Mouse (Mus musculus): Measurements from ENCODE around the gene Lsmem1. TPM values are rescaled to one million over a fixed set of nuclear protein-coding genes. Genes with fewer than 3 reads are reported as not detected.

The Lsmem1 gene
- total RNA-seq, 2 experiments from 2014 or later: 55.8 to 58.6 TPM

DNA sequence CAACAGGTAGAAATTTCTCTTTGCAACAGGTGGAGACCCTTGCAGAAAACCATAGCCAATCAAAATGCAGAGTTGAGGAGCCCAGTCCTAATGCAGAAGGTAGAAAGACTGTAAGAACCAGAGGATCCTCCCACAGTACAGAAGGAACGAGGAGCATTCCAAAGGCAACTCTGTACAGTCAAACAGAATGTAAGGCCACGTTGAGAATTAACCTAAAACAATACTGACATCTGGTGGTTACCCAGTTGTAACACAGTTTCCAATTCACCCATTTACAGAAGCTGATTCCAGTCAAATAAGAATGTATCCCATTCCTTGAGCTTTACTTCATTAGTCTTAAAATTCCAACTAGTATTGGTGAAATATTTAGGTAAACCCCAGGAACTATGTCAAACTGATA lies 34.7 kb downstream of the Lsmem1 start:
- peak; percentile 78 for TF ChIP-seq CTCF (IDR thresholded peaks at IDR 0.05)
- no peak for DNase-seq
- intact Hi-C loops (cut with DNase I): loop anchor here (2.0 to 5.0 kb wide), 2 partner anchors 82 to 652 kb away; no protein-coding TSS in a partner anchor

DNA sequence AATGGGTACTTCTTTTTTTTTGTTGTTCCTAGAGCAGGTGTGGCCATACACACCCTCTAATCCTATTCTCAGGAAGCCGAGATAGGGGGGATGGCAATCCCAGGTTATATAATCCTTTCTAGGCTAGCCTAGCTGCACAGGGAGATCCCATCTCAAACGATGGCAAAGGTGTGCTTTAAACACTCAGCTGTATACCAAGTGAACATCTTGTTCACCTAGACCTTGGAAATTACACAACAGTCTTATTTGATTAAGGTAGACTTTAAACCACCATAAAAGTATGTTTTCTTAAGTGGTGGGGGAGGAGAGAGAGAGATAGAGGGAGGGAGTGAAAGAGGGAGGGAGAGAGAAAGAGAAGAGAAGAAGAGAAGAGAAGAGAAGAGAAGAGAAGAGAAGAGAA lies 38.5 kb downstream of the Lsmem1 start:
- no peak overlapping the region for H3K4me3 ChIP-seq
- no peak for TF ChIP-seq CTCF (IDR thresholded peaks at IDR 0.05)
- intact Hi-C loops (cut with DNase I): loop anchor here (5.0 kb wide), 1 partner anchor 648 kb away; no protein-coding TSS in a partner anchor
- DNase-seq: no peak
- no peak overlapping the region for H3K27ac ChIP-seq

More for the DNA sequence above, 34.7 kb downstream of the Lsmem1 start:
- Histone ChIP-seq H3K27ac (no peak overlapping the region), H3K4me3 (no peak overlapping the region)

DNA sequence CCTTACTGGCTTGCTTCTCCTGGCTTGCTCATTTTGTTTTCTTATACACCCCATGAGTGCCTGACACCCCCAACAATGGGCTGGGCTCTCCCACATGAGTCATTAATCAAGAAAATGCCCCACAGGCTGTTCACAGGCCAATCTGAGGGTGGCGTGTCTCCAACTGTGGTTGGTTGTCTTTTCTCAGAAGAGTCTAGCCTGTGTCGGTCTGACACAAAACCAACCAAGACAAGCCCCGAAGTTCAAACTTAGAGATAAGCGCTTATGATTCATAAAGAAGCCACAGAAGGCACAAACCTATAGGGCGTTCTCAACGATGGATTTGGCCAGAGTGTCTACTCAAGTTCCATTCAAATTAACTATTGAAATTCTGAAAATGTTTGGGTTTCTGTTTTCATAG lies 45.1 kb downstream of the Lsmem1 start:
- intact Hi-C loops (cut with DNase I): no loop called here
- Histone ChIP-seq H3K27ac (no peak overlapping the region), H3K4me3 (no peak overlapping the region)
- no peak for TF ChIP-seq CTCF (IDR thresholded peaks at IDR 0.05)
- DNase-seq: no peak

DNA sequence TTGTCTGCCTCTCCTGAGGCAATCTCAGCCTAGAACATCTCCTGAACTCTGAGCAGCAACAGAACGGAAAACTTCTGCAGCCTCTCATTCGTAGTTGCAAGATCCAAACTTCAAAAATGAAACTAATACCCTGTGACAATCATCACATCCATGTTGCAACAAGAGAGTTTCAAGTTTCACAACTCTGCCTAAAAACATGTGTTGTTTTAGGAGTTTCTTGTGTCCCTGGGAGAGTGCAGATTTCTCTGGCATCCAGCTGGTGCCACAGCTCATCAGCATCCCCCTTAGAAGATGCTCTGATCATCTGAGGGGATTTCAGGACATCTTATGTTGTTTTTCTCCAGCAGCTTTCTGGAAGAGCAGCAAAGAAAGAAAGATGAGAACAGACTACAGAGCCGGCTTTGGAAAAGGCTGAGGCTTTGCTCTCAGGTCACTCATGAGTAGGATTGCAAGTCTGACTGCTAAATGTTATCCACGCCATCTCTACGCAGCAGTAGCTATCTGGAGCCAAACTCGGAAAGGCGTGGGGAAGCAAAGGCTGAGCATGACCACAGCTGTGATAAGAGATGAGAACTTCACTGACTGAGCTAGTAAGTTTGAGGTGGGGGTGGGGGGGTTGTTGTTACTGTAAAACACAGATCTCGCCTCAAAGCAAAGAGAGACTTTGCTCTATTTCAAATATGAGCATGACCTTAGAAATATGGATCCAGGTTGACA lies 46.8 kb downstream of the Lsmem1 start:
- TF ChIP-seq CTCF (IDR thresholded peaks at IDR 0.05): no peak
- Histone ChIP-seq H3K27ac (peak overlapping the region; percentile 51; the same call in 1 of the 2 replicates), H3K4me3 (no peak overlapping the region)
- DNase-seq: no peak
- intact Hi-C loops (cut with DNase I): no loop called here

DNA sequence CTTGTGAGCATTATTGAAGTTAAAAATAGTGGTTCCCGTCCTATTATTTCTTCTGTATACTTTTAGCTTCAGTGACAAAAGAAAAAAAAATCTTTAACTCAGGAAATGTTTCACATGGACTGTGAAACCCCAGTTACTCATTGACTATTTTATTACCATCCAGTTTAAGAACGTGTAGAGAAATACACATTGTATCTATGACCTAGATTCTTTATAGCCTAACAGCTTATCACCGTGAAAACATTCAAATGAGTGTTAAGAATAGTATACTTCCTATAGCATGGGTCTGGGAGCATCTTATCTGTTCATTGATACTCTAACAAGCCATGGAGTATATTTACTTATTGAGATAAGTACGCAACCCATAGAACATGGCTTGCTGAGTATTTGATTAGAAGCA lies 52.0 kb downstream of the Lsmem1 start:
- TF ChIP-seq CTCF (IDR thresholded peaks at IDR 0.05): no peak
- no peak for DNase-seq
- intact Hi-C loops (cut with DNase I): no loop called here
- Histone ChIP-seq H3K27ac (no peak overlapping the region), H3K4me3 (no peak overlapping the region)

DNA sequence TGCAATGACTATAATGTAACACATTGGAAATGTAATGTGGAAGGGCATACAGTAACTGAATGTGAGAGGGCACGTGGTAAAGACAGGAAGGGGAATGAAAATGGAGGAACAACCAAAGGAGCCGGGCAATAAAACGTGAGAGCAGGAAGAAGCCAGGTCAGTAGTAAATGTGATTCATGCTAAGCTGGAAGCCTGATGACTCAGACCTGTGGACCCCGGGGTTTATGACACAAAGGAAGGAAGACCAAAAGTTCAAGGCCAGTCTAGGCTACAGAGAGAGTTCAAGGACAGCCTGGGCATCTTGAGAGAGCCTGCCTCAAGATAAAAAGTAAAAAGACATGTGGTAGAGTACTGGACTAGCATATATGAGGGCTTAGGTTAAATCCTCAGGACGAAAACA lies 52.8 kb downstream of the Lsmem1 start:
- TF ChIP-seq CTCF (IDR thresholded peaks at IDR 0.05): no peak
- no peak overlapping the region for H3K27ac ChIP-seq
- DNase-seq: no peak
- no peak overlapping the region for H3K4me3 ChIP-seq
- intact Hi-C loops (cut with DNase I): no loop called here

DNA sequence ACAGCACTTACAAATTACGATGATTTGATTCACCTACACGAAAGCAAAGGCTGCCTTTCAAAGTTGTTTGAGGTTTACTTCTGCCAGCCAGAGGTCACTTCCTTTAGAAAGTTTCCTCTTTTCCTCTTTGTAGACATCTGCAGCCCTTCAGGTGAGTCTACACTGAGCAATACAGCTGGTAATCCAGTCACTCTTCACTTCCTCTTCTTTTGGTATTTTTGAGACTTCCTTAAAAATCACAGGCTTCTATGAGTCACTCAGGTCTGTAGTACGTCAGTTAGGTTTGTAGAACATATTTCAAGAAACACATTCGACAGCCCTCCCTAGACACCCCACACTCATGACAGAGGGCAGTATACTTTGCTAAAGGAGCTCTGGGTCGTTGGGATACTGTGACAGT lies 58.6 kb downstream of the Lsmem1 start:
- DNase-seq: no peak
- H3K27ac ChIP-seq: no peak overlapping the region
- intact Hi-C loops (cut with DNase I): no loop called here
- TF ChIP-seq CTCF (IDR thresholded peaks at IDR 0.05): no peak
- H3K4me3 ChIP-seq: no peak overlapping the region

DNA sequence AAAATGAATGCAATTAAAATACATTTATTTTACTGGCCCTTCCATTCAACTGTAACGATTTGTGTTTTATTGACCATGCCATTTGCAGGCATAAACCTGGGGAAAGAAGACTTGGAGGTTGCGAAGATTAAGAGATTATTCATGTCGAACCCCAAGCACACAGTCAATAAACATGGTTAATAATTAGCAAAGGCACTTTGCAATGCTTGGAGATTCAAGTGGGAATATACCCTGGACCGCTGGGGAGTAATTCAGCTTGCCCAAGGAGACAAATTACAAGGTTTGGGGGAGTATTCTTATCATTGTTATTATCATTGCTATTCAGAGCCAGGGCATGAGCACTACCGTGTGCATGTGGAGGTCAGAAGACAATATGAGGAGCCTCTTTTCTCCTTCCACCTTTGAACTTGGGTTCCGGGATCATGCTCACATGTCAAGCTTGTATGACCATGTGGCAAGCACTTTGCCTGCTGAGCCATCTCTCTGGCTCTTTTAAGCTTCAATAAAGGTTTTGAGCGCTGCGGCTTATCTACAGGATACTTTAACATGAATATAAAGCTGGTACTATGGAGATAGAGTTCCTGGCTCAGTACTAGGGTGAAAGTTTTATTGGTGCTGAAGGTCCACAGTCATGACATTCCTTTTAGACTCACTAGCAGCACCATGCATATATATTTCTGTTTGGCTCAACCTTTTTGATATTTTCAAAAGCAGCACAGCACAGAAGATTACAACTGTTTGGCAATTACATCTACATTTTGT lies 59.6 kb downstream of the Lsmem1 start:
- no peak overlapping the region for H3K4me3 ChIP-seq
- no peak overlapping the region for H3K27ac ChIP-seq
- no peak for DNase-seq
- intact Hi-C loops (cut with DNase I): no loop called here
- no peak for TF ChIP-seq CTCF (IDR thresholded peaks at IDR 0.05)

DNA sequence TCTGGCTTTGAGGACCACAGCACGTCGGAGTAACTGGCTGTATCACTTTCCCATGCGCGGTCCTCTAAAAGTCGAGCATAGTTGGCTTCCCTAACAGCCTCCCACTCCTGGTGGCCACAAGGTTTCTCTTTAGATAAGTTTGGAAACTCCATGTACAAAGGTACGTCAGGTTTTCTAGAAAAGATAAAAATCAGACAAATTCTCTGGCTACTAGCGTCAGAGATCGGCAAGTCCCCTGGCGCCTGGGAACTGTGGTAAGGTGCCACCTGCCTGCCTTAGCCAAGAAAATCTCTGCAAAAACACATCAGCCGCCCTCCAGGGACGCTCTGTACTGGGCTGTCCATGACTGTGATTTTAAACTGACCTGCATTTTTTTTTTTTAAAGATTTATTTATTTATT lies 64.8 kb downstream of the Lsmem1 start:
- Histone ChIP-seq H3K4me3 (peak overlapping the region; percentile 67), H3K27ac (no peak overlapping the region)
- DNase-seq: no peak
- no peak for TF ChIP-seq CTCF (IDR thresholded peaks at IDR 0.05)
- intact Hi-C loops (cut with DNase I): no loop called here

DNA sequence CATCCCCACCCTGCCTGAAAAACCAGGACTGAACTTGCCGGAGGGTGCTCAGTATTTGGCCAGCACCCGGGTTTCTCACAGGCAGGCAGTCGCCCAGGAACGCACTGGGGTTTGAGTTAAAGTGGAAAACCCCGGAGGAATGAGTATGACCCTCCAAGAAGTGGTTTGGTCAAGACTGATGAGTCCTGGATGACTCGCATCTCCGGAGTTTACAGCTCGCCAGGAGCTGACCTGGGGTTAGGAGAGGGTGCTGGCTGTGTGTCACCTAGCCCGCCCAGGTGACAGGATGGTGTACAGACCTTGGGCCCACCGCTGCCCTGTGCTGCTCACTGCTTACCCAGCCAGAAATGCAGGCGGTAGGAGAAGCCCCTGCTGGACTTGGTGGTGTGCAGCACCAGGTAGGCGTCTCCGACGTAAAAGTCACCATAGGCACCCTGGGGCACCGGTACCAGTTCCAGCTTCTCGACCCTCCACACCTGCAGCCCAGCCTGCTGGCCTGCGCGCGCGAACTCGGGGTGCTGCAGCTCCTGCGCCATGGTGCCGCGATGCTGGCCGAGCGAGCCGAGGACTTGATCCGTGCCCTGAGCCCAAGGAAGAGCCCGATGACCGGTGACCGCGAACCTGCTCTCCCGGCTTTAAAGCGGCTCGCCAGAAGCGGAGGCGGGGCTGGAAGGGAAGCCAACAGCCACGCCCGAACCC lies 65.6 kb downstream of the Lsmem1 start, which contains the start of gene Scin:
TSS of gene Scin (minus strand) at position 656 of the 699 bp plus-strand sequence.
- peak within 1 kb of the TSS; percentile 67 for H3K4me3 ChIP-seq
- intact Hi-C loops (cut with DNase I): no loop called here
- no peak within 1 kb of the TSS for H3K27ac ChIP-seq
- peak; percentile 38 for DNase-seq
- TF ChIP-seq CTCF (IDR thresholded peaks at IDR 0.05): no peak

DNA sequence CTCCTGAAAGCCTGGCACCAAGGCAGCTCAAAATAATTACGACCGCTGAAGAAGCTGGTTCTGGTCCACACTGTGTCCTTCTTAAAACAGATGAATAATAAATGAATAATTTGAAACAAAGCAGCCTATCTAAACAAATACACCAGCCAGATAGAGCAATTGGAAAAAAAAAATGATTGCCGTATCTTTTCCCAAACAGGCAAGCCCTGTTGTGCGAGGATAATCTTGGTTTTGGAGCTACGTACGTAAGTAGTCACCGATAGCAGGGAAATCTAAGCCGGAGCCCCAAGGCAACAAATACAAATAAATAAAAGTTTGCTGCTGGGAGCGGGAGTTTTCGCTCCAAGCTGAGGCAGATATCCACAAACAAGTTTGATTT lies 66.1 kb downstream of the Lsmem1 start:
- peak overlapping the region; percentile 67 for H3K4me3 ChIP-seq
- no peak for TF ChIP-seq CTCF (IDR thresholded peaks at IDR 0.05)
- no peak overlapping the region for H3K27ac ChIP-seq
- intact Hi-C loops (cut with DNase I): no loop called here
- no peak for DNase-seq

Small RNAs within 50 kb of the gene (microRNA-seq; reads per million reads assigned to microRNA genes)
- gene Mir1938: 10.8 reads per million, percentile 8 among the genes with 10 or more reads in this experiment

Other genes starting within 250 kb of the Lsmem1 start
- gene Arl4a, start 161.5 kb downstream of the Lsmem1 start, total RNA-seq (2021): 10 to 100 TPM; 24.4 to 26.9 TPM
- 1 to 10 TPM in 1 of 2 experiments, under 1 TPM in 1; 0.92 to 1.0 TPM for gene Scin, start 65.3 kb downstream of the Lsmem1 start, total RNA-seq (2021)
- 100 to 1,000 TPM; 106 to 137 TPM for gene Ifrd1, start 49.0 kb upstream of the Lsmem1 start, total RNA-seq (2021)
- gene Zfp277, start 246.4 kb upstream of the Lsmem1 start, total RNA-seq (2021): 1 to 10 TPM; 8.5 to 8.6 TPM
- 10 to 100 TPM; 13.9 to 14.8 TPM for gene Dock4, start 246.5 kb upstream of the Lsmem1 start, total RNA-seq (2021)

Data from gastrocnemius, adult 2 months (tissue).